Mouse (Mus musculus) brown adipose tissue, adult 24 weeks (tissue): ENCODE results near the gene Naaladl2. TPM values are rescaled to one million over a fixed set of nuclear protein-coding genes. Genes with fewer than 3 reads are reported as not detected.

Experiments used
- H3K27ac ChIP-seq: fragments of 200-500 bp; replicated peaks from 2 replicates; pipeline ENCODE4 v1.5.1; 2012; ENCODE audit warnings: low read depth, mild to moderate bottlenecking, low read length
- H3K4me1 ChIP-seq: fragments of 200-500 bp; 2 replicates; pipeline ENCODE4 v1.6.1; 2012; ENCODE audit warnings: low read length, mixed read lengths; ENCODE audit not compliant: control insufficient read depth, insufficient read depth, insufficient read length
- H3K4me3 ChIP-seq: fragments of 200-500 bp; 2 replicates; pipeline ENCODE4 v1.5.1; 2012; ENCODE audit warnings: low read depth, mild to moderate bottlenecking, low read length, moderate library complexity; ENCODE audit not compliant: insufficient read depth
- polyA plus RNA-seq: library from polyadenylated mRNA; stranded (reverse); fragments of >200 nt; gene quantifications from 2 replicates; pipeline ENCODE4 v1.2.4, GENCODE M21; 2012; ENCODE audit not compliant: missing spikeins, insufficient read depth, insufficient read length

The Naaladl2 gene
- polyA plus RNA-seq, 1 experiment = 0.67 TPM

DNA sequence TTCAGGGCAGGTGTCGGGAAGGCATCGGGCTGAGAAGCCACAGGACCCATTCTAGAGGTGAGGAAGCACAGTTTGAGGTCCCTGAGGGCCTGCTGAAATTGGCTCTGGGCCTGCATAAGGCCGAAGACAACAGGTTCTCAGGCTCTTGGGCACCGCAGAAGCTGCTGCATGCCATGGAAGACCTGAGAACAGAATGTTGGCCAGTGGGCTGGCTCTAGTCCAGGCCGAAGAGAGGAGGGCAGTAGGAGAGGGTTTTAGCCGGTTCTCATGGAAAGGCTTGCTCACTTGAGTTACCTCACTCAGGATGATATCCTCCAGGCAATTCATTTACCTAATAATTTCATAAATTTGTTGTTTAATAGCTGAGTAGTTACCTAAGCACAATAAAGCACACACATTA is 1025.9 kb downstream of the Naaladl2 start:
- no peaks in the 10 kb centered on the region for H3K4me1 ChIP-seq
- H3K27ac ChIP-seq = no peak overlapping the region
- H3K4me3 ChIP-seq = no peak overlapping the region

DNA sequence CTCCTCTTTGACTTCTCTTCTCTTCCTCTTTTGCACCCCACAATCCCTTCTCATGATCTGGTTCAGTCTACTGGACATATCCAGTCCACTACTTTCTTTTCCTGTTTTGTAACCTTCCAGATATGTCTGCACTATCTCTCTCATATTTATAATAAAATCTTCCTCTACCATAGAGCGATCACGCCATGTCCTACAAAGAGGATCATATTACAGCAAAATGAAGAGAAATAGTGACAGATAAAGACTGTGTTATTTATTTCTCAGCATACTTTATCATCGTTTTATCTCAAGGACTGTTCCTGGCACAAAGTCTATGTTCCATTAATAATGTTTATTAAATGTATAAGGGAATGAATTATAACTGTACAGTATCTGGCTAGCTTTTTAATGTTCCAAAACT is 1029.2 kb downstream of the Naaladl2 start:
- no peaks in the 10 kb centered on the region for H3K4me1 ChIP-seq

GRCm38 (mm10) chr3:24113360-24113759 is 1030.7 kb downstream of the Naaladl2 start:
- H3K4me1 ChIP-seq = no peaks in the 10 kb centered on the region
- H3K4me3 ChIP-seq = no peak overlapping the region
- no peak overlapping the region for H3K27ac ChIP-seq

More for the DNA sequence above, 1029.2 kb downstream of the Naaladl2 start:
- Histone ChIP-seq H3K27ac (no peak overlapping the region), H3K4me3 (no peak overlapping the region)

- no peak overlapping the region for H3K4me3 ChIP-seq
- no peak overlapping the region for H3K27ac ChIP-seq
- H3K4me1 ChIP-seq = no peaks in the 10 kb centered on the region
Measured at GRCm38 (mm10) chr3:24106391-24106790, 1037.7 kb downstream of the Naaladl2 start.

DNA sequence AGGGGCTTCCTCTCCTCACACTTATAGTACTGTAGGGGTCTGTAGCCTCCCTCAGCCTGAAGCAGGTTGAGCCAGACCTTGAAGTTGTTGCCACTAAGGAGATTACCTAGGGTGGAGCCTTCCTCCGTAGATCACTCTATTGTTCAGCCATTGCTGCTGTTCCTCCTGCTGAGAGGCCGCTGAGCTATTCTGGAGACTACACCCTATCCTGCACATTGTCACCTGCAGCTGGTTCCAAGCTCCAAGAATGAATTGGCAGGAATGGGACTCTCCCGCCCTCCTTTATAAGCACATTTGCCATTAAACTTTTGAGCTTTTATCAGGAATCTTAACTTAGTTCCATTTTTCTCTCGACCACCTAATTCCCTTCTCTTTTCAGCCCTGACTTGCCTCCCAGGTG is 1064.3 kb downstream of the Naaladl2 start:
- H3K27ac ChIP-seq = no peak overlapping the region
- no peaks in the 10 kb centered on the region for H3K4me1 ChIP-seq
- no peak overlapping the region for H3K4me3 ChIP-seq

DNA sequence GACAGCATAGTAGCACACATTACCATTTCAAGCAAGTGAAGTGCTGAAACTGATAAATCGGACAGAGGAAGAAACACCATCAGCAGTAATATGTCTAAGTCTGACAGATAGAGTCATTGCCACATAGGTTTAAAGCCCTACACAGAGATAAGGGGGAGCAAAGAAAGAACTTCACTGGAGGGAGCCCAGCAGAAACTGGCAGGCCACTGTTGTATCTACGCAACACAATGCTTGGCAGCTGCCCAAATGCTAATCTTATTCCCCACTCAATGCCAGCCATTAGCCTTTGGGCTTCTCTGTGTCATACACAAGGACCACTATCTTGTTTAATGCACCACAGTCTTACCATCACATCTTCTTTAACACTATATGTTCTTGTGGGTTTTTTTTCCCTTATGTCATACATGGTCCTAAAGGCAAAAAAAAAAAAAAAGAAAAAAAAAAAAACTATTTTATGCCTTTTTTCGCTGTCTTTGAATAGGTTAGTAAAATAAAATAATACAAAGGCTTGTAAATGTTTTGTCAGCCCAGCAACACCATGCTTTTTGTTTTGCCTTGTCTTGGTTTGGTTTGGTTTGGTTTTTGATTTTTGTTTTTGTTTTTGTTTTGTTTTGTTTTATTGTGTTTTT is 1072.8 kb downstream of the Naaladl2 start:
- no peak overlapping the region for H3K27ac ChIP-seq

DNA sequence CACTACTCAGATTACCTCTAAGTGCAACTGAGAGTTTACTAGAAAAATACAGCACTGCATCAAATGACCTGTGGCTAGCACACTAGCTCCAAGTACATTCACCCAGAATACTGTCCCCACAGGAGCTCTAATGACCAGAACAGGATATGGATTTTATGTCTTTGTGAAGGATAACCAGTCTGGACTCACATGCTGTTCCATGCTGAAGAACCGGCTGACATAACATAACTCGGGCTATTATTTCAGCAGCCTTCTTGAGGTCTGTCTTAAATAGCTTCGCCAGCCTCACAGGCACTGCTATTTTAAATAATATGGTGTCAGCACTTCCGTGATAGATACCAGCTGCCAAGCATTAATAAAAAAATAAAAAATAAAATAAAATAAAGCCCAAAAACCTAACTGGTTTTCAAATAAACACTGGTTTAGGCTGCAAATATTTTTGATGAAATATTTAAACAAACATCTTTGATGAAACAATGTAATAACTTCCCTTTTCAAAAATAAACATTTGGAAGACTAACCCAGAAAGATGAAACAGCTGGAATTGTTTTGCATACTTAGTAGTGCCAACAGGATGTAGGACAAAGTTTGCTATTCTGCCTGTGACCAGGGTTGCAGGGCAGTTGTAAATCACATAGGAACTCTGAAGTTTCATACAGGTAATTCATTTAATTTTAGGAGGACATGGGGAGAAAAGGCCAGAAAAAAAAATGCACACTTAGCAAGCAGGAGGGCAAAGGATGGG is 1073.5 kb downstream of the Naaladl2 start:
- H3K27ac ChIP-seq = no peak overlapping the region
- no peaks in the 10 kb centered on the region for H3K4me1 ChIP-seq
- no peak overlapping the region for H3K4me3 ChIP-seq

More for the DNA sequence above, 1072.8 kb downstream of the Naaladl2 start:
- Histone ChIP-seq H3K4me1 (no peaks in the 10 kb centered on the region), H3K4me3 (no peak overlapping the region)

- H3K4me1 ChIP-seq = no peaks in the 10 kb centered on the region
- H3K4me3 ChIP-seq = no peak overlapping the region
Measured at GRCm38 (mm10) chr3:24048217-24048616, 1095.8 kb downstream of the Naaladl2 start.

GRCm38 (mm10) chr3:24001741-24002140 is 1142.3 kb downstream of the Naaladl2 start:
- Histone ChIP-seq H3K4me1 (no peaks in the 10 kb centered on the region), H3K4me3 (no peak overlapping the region), H3K27ac (no peak overlapping the region)

More at GRCm38 (mm10) chr3:24048217-24048616, 1095.8 kb downstream of the Naaladl2 start:
- H3K27ac ChIP-seq = no peak overlapping the region

- H3K4me1 ChIP-seq = no peaks in the 10 kb centered on the region
- H3K27ac ChIP-seq = no peak overlapping the region
- H3K4me3 ChIP-seq = no peak overlapping the region
Measured at GRCm38 (mm10) chr3:23973727-23974126, 1170.3 kb downstream of the Naaladl2 start.

- no peak overlapping the region for H3K4me3 ChIP-seq
- no peak overlapping the region for H3K27ac ChIP-seq
- H3K4me1 ChIP-seq = no peaks in the 10 kb centered on the region
Measured at GRCm38 (mm10) chr3:23972747-23973667, 1171.1 kb downstream of the Naaladl2 start.

- no peaks in the 10 kb centered on the region for H3K4me1 ChIP-seq
- H3K27ac ChIP-seq = no peak overlapping the region
- H3K4me3 ChIP-seq = no peak overlapping the region
Measured at GRCm38 (mm10) chr3:23962961-23963621, 1181.0 kb downstream of the Naaladl2 start.

GRCm38 (mm10) chr3:23946182-23946581 is 1197.9 kb downstream of the Naaladl2 start:
- Histone ChIP-seq H3K27ac (no peak overlapping the region), H3K4me1 (no peaks in the 10 kb centered on the region), H3K4me3 (no peak overlapping the region)

DNA sequence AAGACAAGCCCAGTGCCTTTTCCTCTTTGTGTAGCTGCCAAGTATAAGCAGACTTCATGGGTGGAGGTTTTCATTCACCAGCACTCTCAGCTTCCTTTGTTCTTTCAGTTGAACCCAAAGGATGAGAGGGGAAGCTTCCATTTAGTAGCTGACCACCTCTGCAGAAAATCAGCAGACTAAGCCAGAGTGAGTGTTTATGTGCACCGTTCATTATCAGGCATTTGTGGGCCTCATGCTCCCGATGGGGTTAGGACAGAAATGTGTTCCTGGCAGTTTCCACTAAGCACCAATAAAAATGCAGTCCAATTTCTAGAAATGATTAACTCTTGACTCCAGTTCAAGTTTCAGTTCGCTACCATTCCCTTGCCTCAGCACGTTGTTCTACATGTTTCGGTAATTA is 1206.8 kb downstream of the Naaladl2 start:
- no peak overlapping the region for H3K27ac ChIP-seq
- no peak overlapping the region for H3K4me3 ChIP-seq
- H3K4me1 ChIP-seq = no peaks in the 10 kb centered on the region

GRCm38 (mm10) chr3:23928097-23928496 is 1216.0 kb downstream of the Naaladl2 start:
- H3K27ac ChIP-seq = no peak overlapping the region
- H3K4me1 ChIP-seq = no peaks in the 10 kb centered on the region
- H3K4me3 ChIP-seq = no peak overlapping the region
